Mouse (Mus musculus): ENCODE results near the gene Slc16a1. TPM values are rescaled to one million over a fixed set of nuclear protein-coding genes. Genes with fewer than 3 reads are reported as not detected.

Gene Slc16a1
- polyA plus RNA-seq, 1 experiment from 2014 or later: 32.1 TPM

DNA sequence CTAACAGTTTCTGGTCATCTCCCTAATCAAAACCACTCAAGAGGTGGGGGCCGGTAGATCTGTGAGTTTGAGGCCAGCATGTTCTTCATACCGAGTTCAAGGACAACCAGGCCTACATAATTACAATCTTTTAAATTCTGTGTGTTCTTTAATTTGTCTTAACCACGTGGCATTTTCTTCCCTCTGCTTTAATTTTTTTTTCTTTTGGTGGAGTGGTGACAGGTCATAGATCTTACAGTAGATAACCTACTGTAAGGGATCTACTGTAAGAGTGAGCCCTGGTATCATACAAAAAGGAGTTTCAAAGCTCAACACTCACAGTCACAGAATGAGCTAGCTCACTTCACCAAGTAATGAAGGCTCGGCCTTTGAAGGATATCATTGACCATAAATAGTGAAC lies 4.6 kb downstream of the Slc16a1 start:
- ATAC-seq (ENCODE audit: low FRiP score): no peak
- H3K27me3 ChIP-seq: no peaks in the 10 kb centered on the region
- no peak overlapping the region for H3K4me3 ChIP-seq (replicated peaks)
- H3K9me3 ChIP-seq: no peaks in the 10 kb centered on the region
- H3K36me3 ChIP-seq (replicated peaks): no peaks in the 10 kb centered on the region
- 88% methylated on average over 4 of the region's 4 CpGs for WGBS
- peaks cover 12% of the 10 kb centered on the region for H3K4me1 ChIP-seq
- H3K27ac ChIP-seq: no peak overlapping the region
- no peak overlapping the region for H3K9ac ChIP-seq
- H3K4me2 ChIP-seq: no peak overlapping the region

GRCm38 (mm10) chr3:104643810-104644270 lies 5.4 kb downstream of the Slc16a1 start:
- ATAC-seq (ENCODE audit: low FRiP score): 0 out of 2 replicates have a peak, but pooled peaks have one; percentile 13
- Histone ChIP-seq H3K36me3 (replicated peaks) (no peaks in the 10 kb centered on the region), H3K4me2 (no peak overlapping the region), H3K27ac (no peak overlapping the region), H3K9ac (no peak overlapping the region), H3K4me1 (peaks cover 12% of the 10 kb centered on the region), H3K9me3 (no peaks in the 10 kb centered on the region), H3K4me3 (replicated peaks) (no peak overlapping the region), H3K27me3 (no peaks in the 10 kb centered on the region)
- 6% methylated on average over 2 of the region's 2 CpGs for whole genome bisulfite sequencing

- Histone ChIP-seq H3K4me3 (replicated peaks) (no peak overlapping the region), H3K9ac (no peak overlapping the region), H3K27ac (no peak overlapping the region), H3K36me3 (replicated peaks) (no peaks in the 10 kb centered on the region), H3K9me3 (no peaks in the 10 kb centered on the region), H3K4me2 (no peak overlapping the region), H3K4me1 (peaks cover 12% of the 10 kb centered on the region), H3K27me3 (no peaks in the 10 kb centered on the region)
- ATAC-seq (ENCODE audit: low FRiP score): no peak
- WGBS: 79% methylated on average over 1 of the region's 1 CpGs
These were observed 5.9 kb downstream of the Slc16a1 start for GRCm38 (mm10) chr3:104644371-104644770.

DNA sequence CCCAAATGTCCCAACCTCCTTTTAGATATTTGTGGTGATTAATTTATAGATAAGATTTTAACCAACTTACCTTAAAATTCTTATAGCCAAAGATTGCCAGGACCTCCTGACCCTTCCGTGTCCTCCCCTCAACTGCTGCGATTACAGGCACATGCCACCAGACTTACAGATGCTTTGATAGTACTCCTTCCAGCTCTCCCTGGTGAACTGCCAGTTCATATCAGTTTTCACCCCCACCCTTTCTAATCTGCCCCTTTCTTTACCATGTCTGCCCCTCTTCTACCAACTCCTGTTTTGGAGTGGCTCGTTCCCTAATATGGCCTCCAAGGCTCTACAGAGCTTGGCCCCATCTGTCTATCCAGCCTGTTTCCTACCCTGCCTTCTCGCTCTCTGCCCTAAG lies 15.8 kb downstream of the Slc16a1 start:
- no peak for ATAC-seq (ENCODE audit: low FRiP score)
- Histone ChIP-seq H3K36me3 (replicated peaks) (peaks cover 22% of the 10 kb centered on the region; the same call in 1 of the 2 replicates), H3K4me1 (no peaks in the 10 kb centered on the region), H3K9me3 (no peaks in the 10 kb centered on the region), H3K4me2 (no peak overlapping the region), H3K27me3 (no peaks in the 10 kb centered on the region), H3K4me3 (replicated peaks) (no peak overlapping the region), H3K27ac (no peak overlapping the region), H3K9ac (no peak overlapping the region)
- WGBS: 97% methylated on average over 4 of the region's 4 CpGs

DNA sequence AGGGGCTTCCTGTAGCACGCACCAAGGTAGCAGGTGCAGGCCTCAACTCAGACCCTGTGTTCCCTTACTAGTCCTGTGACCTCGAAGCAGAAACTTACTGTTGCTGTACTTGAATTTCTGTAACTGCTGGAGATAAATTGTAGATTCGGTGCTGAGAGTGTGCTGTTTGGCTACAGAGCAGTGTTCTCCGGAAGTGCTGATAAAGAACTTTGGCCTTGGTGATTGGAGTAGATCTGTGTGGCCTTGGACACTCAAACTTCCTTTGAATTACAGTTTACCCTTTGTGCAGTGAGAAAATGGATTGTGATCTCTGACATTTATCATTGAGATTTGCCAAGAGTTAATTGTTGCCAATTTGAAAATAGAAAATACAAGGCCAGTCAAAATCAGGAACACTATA lies 16.5 kb downstream of the Slc16a1 start:
- Histone ChIP-seq H3K9me3 (no peaks in the 10 kb centered on the region), H3K27me3 (no peaks in the 10 kb centered on the region), H3K27ac (no peak overlapping the region), H3K4me2 (no peak overlapping the region), H3K4me1 (no peaks in the 10 kb centered on the region), H3K9ac (no peak overlapping the region), H3K4me3 (replicated peaks) (no peak overlapping the region), H3K36me3 (replicated peaks) (peaks cover 22% of the 10 kb centered on the region; the same call in 1 of the 2 replicates)
- no peak for ATAC-seq (ENCODE audit: low FRiP score)
- 92% methylated on average over 4 of the region's 4 CpGs for WGBS

DNA sequence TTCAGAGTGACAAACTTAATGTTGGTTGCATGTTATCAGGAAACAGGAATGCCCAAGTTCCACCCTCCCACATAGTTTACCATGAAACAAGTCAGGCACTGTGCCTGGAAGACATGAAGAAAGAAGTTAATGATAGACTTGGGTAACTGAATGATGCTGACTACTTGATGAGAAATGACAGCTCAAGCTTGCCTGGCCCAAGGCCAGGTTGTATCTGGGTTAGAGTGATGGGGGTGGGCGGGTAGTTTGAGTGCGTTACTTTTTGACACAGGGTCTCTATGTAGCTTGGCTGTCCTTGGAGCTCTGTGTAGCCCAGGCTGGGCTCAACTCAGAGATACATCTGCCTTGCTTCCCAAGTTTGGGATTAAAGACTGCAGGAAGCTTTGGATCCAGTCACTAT lies 20.2 kb downstream of the Slc16a1 start:
- 92% methylated on average over 2 of the region's 2 CpGs for WGBS
- no peak for ATAC-seq (ENCODE audit: low FRiP score)
- H3K4me2 ChIP-seq: no peak overlapping the region
- no peaks in the 10 kb centered on the region for H3K9me3 ChIP-seq
- no peak overlapping the region for H3K27ac ChIP-seq
- 0 out of 2 replicates have a peak, but pooled peaks cover 7% of the 10 kb centered on the region for H3K36me3 ChIP-seq (replicated peaks)
- no peak overlapping the region for H3K9ac ChIP-seq
- H3K27me3 ChIP-seq: no peaks in the 10 kb centered on the region
- H3K4me1 ChIP-seq: peaks cover 5% of the 10 kb centered on the region; the same call in 1 of the 2 replicates
- H3K4me3 ChIP-seq (replicated peaks): no peak overlapping the region

DNA sequence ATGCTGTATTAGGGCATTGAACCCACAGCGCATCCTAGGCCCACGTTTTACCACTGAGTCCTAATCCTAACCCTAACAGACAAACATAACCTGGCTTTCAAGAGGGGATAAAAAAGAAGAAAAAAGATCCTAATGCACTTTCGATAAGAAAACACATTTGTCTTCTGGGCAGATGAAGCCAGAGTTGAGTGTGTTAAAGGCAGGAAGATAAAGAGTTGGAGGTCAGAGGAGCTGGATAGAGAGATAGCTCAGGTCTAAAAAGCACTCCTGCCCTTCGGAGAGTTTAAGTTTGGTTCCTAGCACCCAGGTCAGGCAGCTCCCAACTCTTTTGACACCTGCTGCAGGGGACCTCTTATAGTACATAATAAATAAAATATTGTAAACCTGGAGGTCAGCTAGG lies 21.3 kb downstream of the Slc16a1 start:
- Histone ChIP-seq H3K9me3 (no peaks in the 10 kb centered on the region), H3K36me3 (replicated peaks) (0 out of 2 replicates have a peak, but pooled peaks cover 4% of the 10 kb centered on the region), H3K4me3 (replicated peaks) (no peak overlapping the region), H3K4me1 (peaks cover 5% of the 10 kb centered on the region; the same call in 1 of the 2 replicates), H3K27ac (no peak overlapping the region), H3K9ac (no peak overlapping the region), H3K27me3 (no peaks in the 10 kb centered on the region), H3K4me2 (no peak overlapping the region)
- ATAC-seq (ENCODE audit: low FRiP score): no peak
- 90% methylated on average over 4 of the region's 4 CpGs for WGBS

DNA sequence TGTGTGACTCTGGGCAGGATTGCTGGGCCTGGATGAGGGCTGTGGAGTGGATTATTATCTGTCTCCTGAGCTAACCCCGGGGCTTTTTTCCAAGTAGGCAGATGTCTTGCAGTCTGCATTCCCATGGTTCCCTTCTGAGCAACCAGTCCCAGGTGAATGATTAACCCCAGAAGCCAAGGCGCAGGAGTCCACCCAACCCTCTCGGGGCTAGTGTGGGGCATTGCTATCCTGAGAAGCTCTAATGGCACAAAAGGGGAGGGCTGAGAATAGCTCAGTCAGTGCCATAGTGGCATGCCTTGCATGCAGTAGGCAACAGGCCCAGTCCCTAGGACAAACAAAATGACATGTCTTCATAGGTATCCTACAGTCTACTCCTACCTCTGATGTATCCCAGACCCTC lies 22.1 kb downstream of the Slc16a1 start:
- H3K27me3 ChIP-seq: no peaks in the 10 kb centered on the region

DNA sequence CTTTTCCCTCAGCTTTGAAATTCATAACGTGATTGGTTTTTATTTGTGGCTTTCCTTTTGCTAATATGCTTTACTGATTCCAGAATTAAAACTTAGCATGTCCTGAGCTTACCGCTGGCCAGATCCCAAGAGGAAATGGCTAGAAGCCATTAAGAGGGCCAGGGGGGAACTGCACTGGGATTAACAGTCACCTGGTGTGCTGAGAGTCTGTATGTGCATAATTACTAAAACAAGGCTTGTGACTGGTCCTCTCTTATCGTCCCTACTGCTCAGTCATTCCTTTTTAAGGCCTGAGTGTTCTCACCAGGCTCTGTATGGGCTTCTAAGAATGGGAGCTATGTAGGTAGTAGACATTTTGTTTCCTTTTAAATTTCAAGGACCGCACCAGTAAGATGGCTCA lies 23.5 kb downstream of the Slc16a1 start:
- Histone ChIP-seq H3K4me3 (replicated peaks) (no peak overlapping the region), H3K9ac (no peak overlapping the region), H3K9me3 (no peaks in the 10 kb centered on the region), H3K4me1 (peaks cover 5% of the 10 kb centered on the region; the same call in 1 of the 2 replicates), H3K27me3 (no peaks in the 10 kb centered on the region), H3K36me3 (replicated peaks) (no peaks in the 10 kb centered on the region), H3K27ac (no peak overlapping the region), H3K4me2 (no peak overlapping the region)
- ATAC-seq (ENCODE audit: low FRiP score): no peak
- WGBS: 28% methylated on average over 4 of the region's 4 CpGs

More for the DNA sequence above, 22.1 kb downstream of the Slc16a1 start:
- Histone ChIP-seq H3K27ac (no peak overlapping the region), H3K4me2 (no peak overlapping the region), H3K4me1 (peaks cover 5% of the 10 kb centered on the region; the same call in 1 of the 2 replicates), H3K4me3 (replicated peaks) (no peak overlapping the region), H3K9ac (no peak overlapping the region), H3K9me3 (no peaks in the 10 kb centered on the region), H3K36me3 (replicated peaks) (0 out of 2 replicates have a peak, but pooled peaks cover 4% of the 10 kb centered on the region)
- 85% methylated on average over 3 of the region's 3 CpGs for WGBS
- no peak for ATAC-seq (ENCODE audit: low FRiP score)

- Histone ChIP-seq H3K9me3 (no peaks in the 10 kb centered on the region), H3K9ac (no peak overlapping the region), H3K4me3 (replicated peaks) (no peak overlapping the region), H3K27ac (no peak overlapping the region), H3K36me3 (replicated peaks) (no peaks in the 10 kb centered on the region), H3K27me3 (no peaks in the 10 kb centered on the region), H3K4me1 (peaks cover 5% of the 10 kb centered on the region; the same call in 1 of the 2 replicates), H3K4me2 (no peak overlapping the region)
- 87% methylated on average over 11 of the region's 11 CpGs for WGBS
- no peak for ATAC-seq (ENCODE audit: low FRiP score)
These were observed 24.5 kb downstream of the Slc16a1 start for GRCm38 (mm10) chr3:104662926-104663325.

GRCm38 (mm10) chr3:104666950-104667349 lies 28.5 kb downstream of the Slc16a1 start:
- no peaks in the 10 kb centered on the region for H3K9me3 ChIP-seq
- peaks cover 14% of the 10 kb centered on the region for H3K4me1 ChIP-seq
- WGBS: 81% methylated on average over 4 of the region's 4 CpGs
- no peak overlapping the region for H3K4me2 ChIP-seq
- no peak overlapping the region for H3K9ac ChIP-seq
- no peak for ATAC-seq (ENCODE audit: low FRiP score)
- no peak overlapping the region for H3K27ac ChIP-seq
- no peaks in the 10 kb centered on the region for H3K36me3 ChIP-seq (replicated peaks)
- H3K27me3 ChIP-seq: no peaks in the 10 kb centered on the region
- no peak overlapping the region for H3K4me3 ChIP-seq (replicated peaks)

GRCm38 (mm10) chr3:104667451-104667850 lies 29.0 kb downstream of the Slc16a1 start:
- H3K27ac ChIP-seq: no peak overlapping the region
- no peaks in the 10 kb centered on the region for H3K9me3 ChIP-seq
- no peak overlapping the region for H3K9ac ChIP-seq
- H3K4me2 ChIP-seq: no peak overlapping the region
- WGBS: 77% methylated on average over 10 of the region's 10 CpGs
- H3K36me3 ChIP-seq (replicated peaks): no peaks in the 10 kb centered on the region
- no peak for ATAC-seq (ENCODE audit: low FRiP score)
- no peaks in the 10 kb centered on the region for H3K27me3 ChIP-seq
- no peak overlapping the region for H3K4me3 ChIP-seq (replicated peaks)
- H3K4me1 ChIP-seq: peaks cover 13% of the 10 kb centered on the region

- H3K27me3 ChIP-seq: no peaks in the 10 kb centered on the region
- no peak overlapping the region for H3K27ac ChIP-seq
- 83% methylated on average over 5 of the region's 5 CpGs for WGBS
- no peak overlapping the region for H3K4me3 ChIP-seq (replicated peaks)
- H3K9ac ChIP-seq: no peak overlapping the region
- peaks cover 13% of the 10 kb centered on the region for H3K4me1 ChIP-seq
- no peaks in the 10 kb centered on the region for H3K36me3 ChIP-seq (replicated peaks)
- no peak for ATAC-seq (ENCODE audit: low FRiP score)
- H3K9me3 ChIP-seq: no peaks in the 10 kb centered on the region
- no peak overlapping the region for H3K4me2 ChIP-seq
These were observed 30.5 kb downstream of the Slc16a1 start for GRCm38 (mm10) chr3:104668989-104669388.
